Mouse (Mus musculus) liver, adult 2 months (tissue): ENCODE results near the gene Grin2d. TPM values are rescaled to one million over a fixed set of nuclear protein-coding genes. Genes with fewer than 3 reads are reported as not detected.

Experiments
- DNase-seq: peaks from one replicate; pipeline ENCODE4 v3.0.0-alpha.2; 2011; ENCODE audit warnings: low read depth, low spot score; ENCODE audit errors: extremely low read depth
- H3K27ac ChIP-seq: fragments of 200-500 bp; replicated peaks from 2 replicates; pipeline ENCODE4 v1.5.1; 2012; ENCODE audit warnings: low read depth, mild to moderate bottlenecking, control low read depth, inconsistent platforms, low read length; ENCODE audit not compliant: insufficient read depth
- H3K27me3 ChIP-seq: fragments of 200-500 bp; 2 replicates; pipeline ENCODE4 v1.6.1; 2012; ENCODE audit warnings: mild to moderate bottlenecking, moderate library complexity, low read length, inconsistent platforms; ENCODE audit not compliant: control insufficient read depth, insufficient read depth
- H3K36me3 ChIP-seq: fragments of 200-500 bp; 2 replicates; pipeline ENCODE4 v1.6.1; 2012; ENCODE audit warnings: low read length, inconsistent platforms; ENCODE audit not compliant: control insufficient read depth, insufficient read depth
- H3K4me1 ChIP-seq: fragments of 200-500 bp; 2 replicates; pipeline ENCODE4 v1.6.1; 2011; ENCODE audit warnings: low read length; ENCODE audit not compliant: control insufficient read depth, insufficient read depth
- H3K4me3 ChIP-seq: fragments of 200-500 bp; 2 replicates; pipeline ENCODE4 v1.5.1; 2011; ENCODE audit warnings: low read depth, mild to moderate bottlenecking, control low read depth, low read length, moderate library complexity; ENCODE audit not compliant: insufficient read depth
- H3K79me2 ChIP-seq: fragments of 200-500 bp; 2 replicates; pipeline ENCODE4 v1.6.1; 2012; ENCODE audit warnings: inconsistent platforms, mild to moderate bottlenecking, low read length, moderate library complexity; ENCODE audit not compliant: control insufficient read depth, insufficient read depth
- H3K9ac ChIP-seq: fragments of 200-500 bp; 2 replicates; pipeline ENCODE4 v1.6.1; 2012; ENCODE audit warnings: low read depth, mild to moderate bottlenecking, control low read depth, inconsistent platforms, low read length
- CTCF ChIP-seq: fragments of 200-500 bp; IDR thresholded peaks from 2 replicates; pipeline ENCODE4 v1.5.1; 2011; ENCODE audit warnings: low read depth, low read length, control low read depth
- POLR2A ChIP-seq: fragments of 200-500 bp; IDR thresholded peaks from 2 replicates; pipeline ENCODE4 v1.6.1; 2011; ENCODE audit warnings: low read length, control low read depth; ENCODE audit not compliant: insufficient read depth; ENCODE audit errors: extremely low read depth
- WGBS: fragments of 180-500 bp; shearing (Covaris S2); methylation state at CpG from one replicate; pipeline ENCODE4 v1.1.7; 2018; 5-methylcytosine and 5-hydroxymethylcytosine counted together
- polyA plus RNA-seq: library from polyadenylated mRNA; depleted of rRNA; stranded (reverse); fragments of >200 nt; gene quantifications from 2 replicates; pipeline ENCODE4 v1.2.3, GENCODE M21; 2012
- total RNA-seq: library from RNA; depleted of rRNA; stranded (reverse); fragments of >200 nt; gene quantifications from 2 replicates; pipeline ENCODE4 v1.2.3, GENCODE M21; 2014

The Grin2d gene
- total and polyA plus RNA-seq, 2 experiments, result under 0.01 to 0.20 TPM

DNA sequence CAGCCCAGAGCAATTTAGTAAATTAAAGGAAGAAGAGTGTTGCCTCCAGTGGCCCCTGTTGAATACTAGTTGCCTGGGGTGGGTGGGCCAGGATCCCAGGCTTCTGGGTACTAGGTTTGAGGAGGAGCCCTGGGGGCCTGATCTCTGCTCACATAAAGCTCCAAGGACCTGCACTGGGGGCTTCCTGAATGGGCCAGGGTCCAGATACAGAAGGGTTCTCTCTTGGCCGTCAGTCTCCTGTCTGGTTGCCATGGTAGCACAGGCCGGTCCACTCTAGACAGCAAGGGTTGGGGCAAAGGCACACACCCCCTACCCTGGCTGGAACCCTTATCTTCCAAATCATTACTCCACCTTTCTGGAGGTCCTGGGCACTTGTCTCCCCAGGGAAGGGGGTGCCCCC lies 10.3 kb downstream of the Grin2d start:
- whole genome bisulfite sequencing, result 83% methylated on average over 2 of the region's 2 CpGs
- no peak for DNase-seq
- H3K4me1 ChIP-seq, result peaks cover 6% of the 10 kb centered on the region
- H3K9ac ChIP-seq, result no peak overlapping the region
- peaks cover 16% of the 10 kb centered on the region for H3K27me3 ChIP-seq
- H3K4me3 ChIP-seq, result no peak overlapping the region
- H3K27ac ChIP-seq, result no peak overlapping the region
- TF ChIP-seq CTCF (no peak), POLR2A (no peak)
- H3K79me2 ChIP-seq, result no peaks in the 10 kb centered on the region
- H3K36me3 ChIP-seq, result no peaks in the 10 kb centered on the region

DNA sequence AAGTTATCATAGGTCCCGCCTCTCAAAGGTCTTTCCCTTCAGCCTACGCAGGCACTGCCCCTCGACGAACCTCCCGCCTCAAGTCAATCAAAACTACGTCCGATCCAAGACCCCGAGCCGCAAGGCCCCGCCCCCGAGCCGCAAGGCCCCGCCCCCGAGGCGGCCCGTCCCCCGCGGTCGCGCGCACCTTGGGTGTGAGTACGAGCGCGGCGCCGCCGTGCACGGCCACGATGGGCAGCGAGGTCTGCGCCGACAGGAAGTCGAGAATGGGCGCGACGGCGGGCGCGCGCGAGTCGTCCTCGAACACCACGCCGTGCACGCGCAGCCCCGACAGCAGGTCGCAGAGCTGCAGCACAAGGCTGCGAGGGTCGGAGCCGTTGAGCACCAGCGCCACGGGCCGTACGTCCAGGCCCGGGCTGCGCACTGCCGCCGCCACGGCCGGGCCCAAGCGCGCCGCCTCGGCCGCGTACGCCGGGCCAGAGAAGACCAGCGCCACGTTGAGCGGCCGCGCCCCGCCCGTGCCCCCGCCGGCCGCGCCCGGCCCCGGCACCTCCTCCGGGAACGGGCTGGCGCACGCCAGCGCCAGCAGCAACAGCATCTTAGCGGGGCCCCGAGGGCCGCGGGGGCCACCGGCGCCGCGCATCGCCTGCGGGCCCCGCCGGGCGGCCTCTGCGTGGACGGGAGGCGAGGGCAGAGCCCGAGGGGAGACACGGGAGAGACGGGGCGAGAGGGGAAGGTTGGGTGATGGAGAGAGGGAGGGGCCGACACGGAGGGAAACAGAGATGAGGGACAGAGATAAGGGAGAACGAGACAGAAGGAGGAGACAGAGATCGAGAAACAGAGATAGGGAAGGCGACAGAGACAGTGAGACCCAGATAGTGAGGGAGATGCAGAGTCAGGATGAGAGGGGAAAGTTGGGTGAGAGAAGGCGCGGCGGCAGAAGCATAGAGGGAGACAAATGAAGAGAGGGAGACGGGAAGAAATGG lies 12.0 kb downstream of the Grin2d start:
- H3K9ac ChIP-seq, result peak overlapping the region; percentile 94
- DNase-seq, result peak; percentile 35
- peak overlapping the region; percentile 84 for H3K4me3 ChIP-seq
- peaks cover 16% of the 10 kb centered on the region for H3K27me3 ChIP-seq
- WGBS, result 2% methylated on average over 117 of the region's 117 CpGs
- TF ChIP-seq POLR2A (no peak), CTCF (no peak)
- H3K36me3 ChIP-seq, result no peaks in the 10 kb centered on the region
- H3K4me1 ChIP-seq, result peaks cover 6% of the 10 kb centered on the region
- H3K79me2 ChIP-seq, result no peaks in the 10 kb centered on the region
- no peak overlapping the region for H3K27ac ChIP-seq

DNA sequence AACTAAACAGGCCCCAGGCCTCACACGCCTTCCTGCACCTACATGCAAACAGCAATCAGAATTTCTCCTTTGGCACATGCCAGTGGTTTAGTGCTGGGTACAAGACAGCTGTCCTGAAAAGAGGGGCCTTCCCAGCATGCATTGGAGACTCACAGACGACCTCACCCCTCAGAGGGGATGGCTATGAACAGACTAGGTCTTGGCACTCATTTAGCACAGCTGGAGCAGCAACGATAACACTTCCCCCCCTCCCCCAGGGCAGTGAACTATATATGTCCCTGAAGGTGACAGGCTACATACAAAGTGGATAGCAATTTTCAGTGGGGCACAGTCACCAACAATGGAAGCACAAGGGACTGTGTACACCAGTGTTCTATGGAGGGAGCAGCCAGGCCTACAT lies 13.7 kb downstream of the Grin2d start:
- Histone ChIP-seq H3K4me1 (peaks cover 6% of the 10 kb centered on the region), H3K4me3 (no peak overlapping the region), H3K27me3 (peaks cover 5% of the 10 kb centered on the region; the same call in 1 of the 2 replicates), H3K79me2 (no peaks in the 10 kb centered on the region), H3K36me3 (no peaks in the 10 kb centered on the region), H3K9ac (no peak overlapping the region), H3K27ac (no peak overlapping the region)
- no peak for TF ChIP-seq POLR2A
- TF ChIP-seq CTCF, result no peak
- WGBS, result 73% methylated on average over 3 of the region's 3 CpGs
- no peak for DNase-seq

DNA sequence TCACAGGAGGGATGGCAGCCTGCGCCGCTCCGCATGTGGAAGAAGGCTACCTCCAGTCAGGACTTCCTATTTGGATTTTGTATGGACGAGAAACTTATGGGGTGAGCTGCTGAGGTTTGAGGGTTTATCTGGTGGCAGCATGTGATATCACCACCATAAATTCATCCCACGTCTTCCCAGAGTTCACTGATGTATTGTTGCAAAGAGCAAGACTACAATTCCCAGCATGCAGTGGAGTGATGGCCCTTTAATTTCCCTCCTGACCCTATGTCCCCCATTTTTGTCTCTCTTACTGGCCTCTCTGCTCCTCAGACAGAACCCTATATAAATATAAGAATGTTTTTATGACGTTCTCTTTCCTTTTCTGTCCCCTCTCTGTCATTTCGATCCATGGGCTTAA lies 15.4 kb downstream of the Grin2d start:
- Histone ChIP-seq H3K79me2 (no peaks in the 10 kb centered on the region), H3K4me3 (no peak overlapping the region), H3K27me3 (peaks cover 1% of the 10 kb centered on the region; the same call in 1 of the 2 replicates), H3K4me1 (peaks cover 6% of the 10 kb centered on the region), H3K36me3 (no peaks in the 10 kb centered on the region), H3K9ac (no peak overlapping the region), H3K27ac (no peak overlapping the region)
- 89% methylated on average over 7 of the region's 7 CpGs for WGBS
- DNase-seq, result no peak
- TF ChIP-seq CTCF, result no peak
- no peak for TF ChIP-seq POLR2A

DNA sequence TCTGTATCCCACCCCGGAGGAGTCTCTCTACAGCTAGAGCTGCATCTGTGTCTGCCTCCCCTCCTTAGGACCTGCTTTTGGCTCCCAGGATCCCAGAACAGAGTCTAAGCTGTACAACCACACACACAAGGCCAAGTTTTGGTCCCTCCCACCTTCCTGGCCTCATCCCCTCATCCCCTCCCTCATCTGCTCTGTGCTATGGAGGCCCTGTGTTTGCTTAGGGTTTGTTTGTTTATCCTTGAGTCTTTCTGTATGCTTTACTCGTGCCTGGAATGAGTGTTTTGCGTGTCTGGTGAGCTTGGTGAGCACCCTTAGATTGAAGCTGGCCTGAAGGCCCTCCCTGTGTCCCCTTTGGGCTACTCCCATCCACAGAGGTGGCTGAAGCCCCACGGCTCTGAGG lies 19.2 kb downstream of the Grin2d start:
- no peak overlapping the region for H3K9ac ChIP-seq
- 43% methylated on average over 4 of the region's 4 CpGs for WGBS
- H3K27me3 ChIP-seq, result peaks cover 5% of the 10 kb centered on the region; the same call in 1 of the 2 replicates
- no peaks in the 10 kb centered on the region for H3K4me1 ChIP-seq
- H3K27ac ChIP-seq, result no peak overlapping the region
- no peak for DNase-seq
- TF ChIP-seq POLR2A (no peak), CTCF (no peak)
- no peaks in the 10 kb centered on the region for H3K36me3 ChIP-seq
- H3K79me2 ChIP-seq, result no peaks in the 10 kb centered on the region
- no peak overlapping the region for H3K4me3 ChIP-seq
